Mouse (Mus musculus): ENCODE data around the gene Elac2.

- no peak for TF ChIP-seq CTCF (IDR thresholded peaks at IDR 0.05; ENCODE audit: low read depth, low read length)
- TF ChIP-seq GATA2 (IDR thresholded peaks at IDR 0.05; ENCODE audit: borderline replicate concordance, low read depth, low read length): no peak
Measured at GRCm38 (mm10) chr11:65013906-65014305, 35.1 kb downstream of the Elac2 start.
